Mouse (Mus musculus) frontal cortex, postnatal 36 days (tissue): ENCODE data around the gene Pi4kb.
"Not testable (repeated sequence)": the region's sequence is repeated elsewhere in the genome, so short reads cannot be mapped to it uniquely, and the experiment has no call there.

Experiments used
- DNase-seq, 2 experiments: peaks; one replicate each; pipeline ENCODE4 v3.0.0; 2022; ENCODE audit warnings: low spot score in 2 of 2

Pi4kb gene

DNA sequence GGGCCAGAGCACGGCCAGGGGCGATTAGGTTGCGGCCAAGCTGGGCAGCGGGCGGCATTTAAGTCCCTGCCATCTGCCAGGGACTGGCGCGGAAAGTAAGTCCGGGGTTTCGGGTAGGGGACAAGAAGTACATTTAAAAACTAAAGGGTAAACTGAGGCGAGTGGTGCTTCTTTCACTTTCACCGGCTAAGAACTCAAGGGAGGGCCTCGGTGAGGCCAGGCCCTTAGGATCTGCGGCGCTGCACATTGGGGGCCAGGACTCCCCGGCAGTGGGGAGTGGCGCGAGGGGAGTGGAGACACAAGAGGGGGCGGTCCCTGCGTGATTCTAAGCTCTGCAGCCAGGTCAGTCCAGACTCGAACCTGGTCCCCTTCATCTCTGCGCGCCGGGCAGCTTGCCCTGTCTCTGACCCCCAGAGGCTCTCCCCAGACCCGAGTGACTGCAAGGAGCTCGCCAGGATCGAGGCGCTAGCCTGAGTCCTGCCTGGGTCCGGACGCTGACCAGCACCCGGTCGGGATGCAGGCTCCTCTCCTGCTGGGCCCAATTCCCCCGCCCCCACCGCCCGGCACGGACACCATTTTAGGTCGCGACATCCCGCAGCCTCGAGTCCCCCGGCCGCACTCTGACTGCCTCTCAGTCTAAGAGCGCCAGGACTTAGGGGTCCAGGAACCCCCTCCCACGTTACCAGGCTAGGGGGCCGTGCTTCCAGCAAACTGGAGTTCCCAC lies 40.1 kb downstream of the Pi4kb start:
- peak in 1 of 2 experiments; percentile 43 for DNase-seq

- DNase-seq, result peak; percentile 100
Observed at GRCm38 (mm10) chr3:95015337-95015872, 40.9 kb downstream of the Pi4kb start, which contains the start of gene Zfp687. Zfp687 (minus strand) TSS chr3:95015448.

GRCm38 (mm10) chr3:95015891-95016531 lies 41.5 kb downstream of the Pi4kb start:
- DNase-seq, result peak; percentile 91 to 94

GRCm38 (mm10) chr3:95016532-95017056 lies 42.1 kb downstream of the Pi4kb start:
- no peak for DNase-seq

DNA sequence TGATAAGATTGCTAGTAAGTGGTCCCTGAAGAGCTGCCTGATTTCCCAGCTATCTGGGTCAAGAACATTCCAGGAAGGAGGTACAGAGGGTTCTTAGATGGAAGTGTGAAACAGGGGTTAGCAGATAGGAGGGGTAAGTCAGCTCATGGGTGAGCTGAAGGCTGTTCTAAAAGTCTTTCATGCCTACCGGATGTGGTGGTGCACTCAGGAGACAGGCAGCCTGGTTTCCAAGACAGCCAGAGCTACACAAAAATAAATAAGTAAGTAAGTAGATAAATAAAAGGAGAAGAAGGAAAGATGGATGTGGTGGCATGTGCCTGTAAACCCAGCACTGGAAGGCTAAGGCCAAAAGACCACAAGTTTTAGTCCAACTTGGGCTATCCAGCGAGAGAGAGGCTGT lies 44.2 kb downstream of the Pi4kb start:
- DNase-seq, result no peak

GRCm38 (mm10) chr3:95020956-95021355 lies 46.4 kb downstream of the Pi4kb start:
- DNase-seq, result not testable (repeated sequence)

DNA sequence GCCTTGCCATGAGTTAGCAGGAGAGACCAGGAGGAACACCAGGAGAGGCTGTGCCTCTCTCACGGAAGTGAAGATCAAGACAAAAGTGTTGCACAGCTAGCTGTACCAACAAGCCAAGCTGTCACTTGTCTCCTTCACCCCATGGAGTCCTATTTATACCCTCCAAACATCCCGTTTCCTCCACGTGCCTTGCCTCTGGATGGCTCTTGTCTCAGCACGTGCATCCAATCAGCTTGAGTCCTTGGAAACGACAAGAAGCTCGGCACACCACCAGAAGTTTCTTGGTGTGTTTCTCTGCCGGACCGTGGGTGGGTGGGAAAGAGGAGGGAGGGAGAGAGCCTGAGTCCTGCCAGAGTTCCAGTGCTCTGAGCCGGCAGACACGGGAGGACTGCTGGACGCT lies 50.0 kb downstream of the Pi4kb start:
- DNase-seq, result peak in 1 of 2 experiments; percentile 55

GRCm38 (mm10) chr3:95025202-95025601 lies 50.7 kb downstream of the Pi4kb start:
- no peak for DNase-seq

- no peak for DNase-seq
Observed at GRCm38 (mm10) chr3:95027057-95027645, 52.6 kb downstream of the Pi4kb start.

DNA sequence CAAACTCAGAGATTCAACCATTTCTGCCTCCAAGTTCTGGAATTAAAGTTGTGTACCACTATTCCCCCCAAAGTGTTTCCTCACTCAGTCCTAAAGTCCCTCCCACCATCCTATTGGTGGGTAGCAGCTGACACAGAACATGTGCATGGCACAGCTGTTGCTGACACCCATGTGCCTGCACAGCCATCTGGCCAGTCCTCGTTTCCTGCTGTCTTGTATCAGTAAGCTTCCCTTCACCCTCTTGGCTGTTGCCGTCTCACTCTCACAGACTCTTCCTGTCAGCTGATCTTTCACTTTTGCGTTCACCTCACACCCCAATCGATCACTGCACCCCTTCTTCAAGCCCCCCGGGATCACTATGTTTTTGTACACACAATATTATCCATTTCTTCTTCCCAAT lies 53.2 kb downstream of the Pi4kb start:
- DNase-seq, result peak; percentile 44 to 78

- no peak for DNase-seq
Observed at GRCm38 (mm10) chr3:95028603-95029002, 54.1 kb downstream of the Pi4kb start.

DNA sequence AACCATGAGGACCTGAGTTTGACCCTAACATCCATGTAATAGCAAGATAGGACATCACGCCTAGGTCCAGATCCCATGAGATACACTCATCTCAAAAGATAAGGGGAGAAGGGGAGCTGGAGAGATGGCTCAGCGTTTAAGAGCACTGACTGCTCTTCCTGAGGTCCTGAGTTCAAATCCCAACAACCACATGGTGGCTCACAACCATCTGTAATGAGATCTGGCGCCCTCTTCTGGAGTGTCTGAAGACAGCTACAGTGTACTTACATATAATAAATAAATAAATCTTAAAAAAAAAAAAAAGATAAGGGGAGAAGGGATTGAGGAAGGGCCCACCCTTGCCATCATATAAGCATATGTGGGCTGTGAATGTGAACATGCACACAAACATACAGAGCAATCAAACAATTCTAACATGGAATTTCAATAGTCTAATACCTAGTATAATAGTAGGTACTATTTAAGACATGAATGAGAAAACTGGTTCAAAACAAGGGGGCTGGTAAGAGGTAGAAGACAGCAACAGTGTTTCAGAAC lies 54.8 kb downstream of the Pi4kb start:
- not testable (repeated sequence) for DNase-seq

DNA sequence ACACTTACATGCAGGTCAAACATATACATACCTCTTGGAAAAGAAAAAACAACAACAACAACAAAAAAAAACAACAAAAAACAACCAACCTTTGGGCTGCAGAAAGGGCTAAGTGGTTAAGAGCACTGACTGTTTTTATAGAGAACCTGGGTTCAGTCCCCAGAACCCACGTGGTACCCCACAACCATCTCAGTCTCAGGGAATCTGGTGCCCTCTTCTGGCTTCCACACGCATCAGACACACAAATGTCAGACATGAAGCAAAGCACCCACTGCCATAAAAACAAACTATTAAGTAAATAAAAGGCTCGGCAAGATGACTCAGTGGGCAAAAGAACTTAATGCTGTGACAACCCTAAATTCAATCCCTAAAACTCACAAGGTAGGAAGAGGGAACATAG lies 55.4 kb downstream of the Pi4kb start:
- no peak for DNase-seq

GRCm38 (mm10) chr3:95041625-95042024 lies 67.1 kb downstream of the Pi4kb start:
- no peak for DNase-seq

- peak; percentile 97 to 99 for DNase-seq
Observed at GRCm38 (mm10) chr3:95042166-95042837, 67.8 kb downstream of the Pi4kb start, which contains the start of gene Psmd4. Psmd4 (minus strand) TSS chr3:95042614.

DNA sequence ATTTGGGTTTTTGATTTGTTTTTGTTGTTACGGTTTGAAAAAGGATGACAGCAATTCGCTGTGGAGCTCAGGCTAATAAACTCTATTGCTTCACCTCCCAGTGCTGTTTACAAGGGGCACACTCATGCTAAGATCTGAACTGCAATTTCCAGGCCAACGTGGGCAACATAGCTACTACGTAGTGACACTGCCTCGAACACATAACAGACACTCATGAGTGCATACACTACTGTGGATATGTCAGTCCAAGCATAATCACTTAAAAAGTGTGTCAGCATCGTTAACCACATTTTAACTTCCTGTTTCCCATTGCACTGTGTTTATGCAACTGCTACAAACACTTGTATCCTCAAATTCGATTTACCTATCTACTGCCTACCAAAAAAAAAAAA lies 68.3 kb downstream of the Pi4kb start:
- DNase-seq, result no peak

GRCm38 (mm10) chr3:95043251-95043650 lies 68.7 kb downstream of the Pi4kb start:
- DNase-seq, result no peak

- no peak for DNase-seq
Observed at GRCm38 (mm10) chr3:95046462-95047057, 72.0 kb downstream of the Pi4kb start.

DNA sequence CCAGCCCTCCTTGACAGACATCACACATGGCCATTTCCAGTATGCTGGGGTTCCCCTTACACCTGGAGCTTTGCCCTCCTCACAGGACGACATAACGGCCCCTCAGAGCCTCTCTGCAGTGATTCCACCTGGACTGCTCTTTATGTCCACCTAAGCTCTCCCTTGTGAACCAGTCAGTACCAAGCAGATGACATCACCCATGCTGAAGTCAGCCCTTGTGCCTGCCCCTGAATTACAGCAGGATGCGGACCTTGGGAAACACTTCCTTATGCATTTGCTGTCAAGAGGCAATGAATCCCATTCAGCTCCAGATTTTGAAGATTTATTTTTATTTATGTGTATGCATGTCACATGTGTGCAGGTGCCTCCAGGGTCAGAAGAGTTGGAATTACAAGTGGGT lies 73.4 kb downstream of the Pi4kb start:
- DNase-seq, result no peak

DNA sequence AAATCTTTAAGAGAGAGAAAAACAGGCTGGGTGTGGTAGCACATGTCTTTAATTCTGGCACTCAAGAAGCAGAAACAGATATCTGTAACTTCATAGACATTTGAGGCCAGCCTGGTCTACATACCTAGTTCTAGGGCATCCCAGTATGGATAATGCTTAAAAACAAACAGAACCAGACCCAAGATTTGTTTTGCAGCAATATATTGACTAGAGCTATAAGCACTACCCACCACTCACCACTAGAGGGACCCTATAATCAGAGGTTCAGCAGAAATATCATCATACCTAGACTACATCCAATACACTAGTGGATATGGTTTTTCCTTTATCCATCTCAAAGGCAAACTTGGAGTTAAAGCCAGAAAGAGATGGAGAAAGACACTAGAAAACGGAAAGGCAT lies 78.4 kb downstream of the Pi4kb start:
- DNase-seq, result peak in 1 of 2 experiments; percentile 67

GRCm38 (mm10) chr3:95053701-95054100 lies 79.2 kb downstream of the Pi4kb start:
- peak in 1 of 2 experiments; percentile 23 for DNase-seq
